Comparison of ENCODE assay signal across 9 mouse cellular contexts in the genomic region with DNA sequence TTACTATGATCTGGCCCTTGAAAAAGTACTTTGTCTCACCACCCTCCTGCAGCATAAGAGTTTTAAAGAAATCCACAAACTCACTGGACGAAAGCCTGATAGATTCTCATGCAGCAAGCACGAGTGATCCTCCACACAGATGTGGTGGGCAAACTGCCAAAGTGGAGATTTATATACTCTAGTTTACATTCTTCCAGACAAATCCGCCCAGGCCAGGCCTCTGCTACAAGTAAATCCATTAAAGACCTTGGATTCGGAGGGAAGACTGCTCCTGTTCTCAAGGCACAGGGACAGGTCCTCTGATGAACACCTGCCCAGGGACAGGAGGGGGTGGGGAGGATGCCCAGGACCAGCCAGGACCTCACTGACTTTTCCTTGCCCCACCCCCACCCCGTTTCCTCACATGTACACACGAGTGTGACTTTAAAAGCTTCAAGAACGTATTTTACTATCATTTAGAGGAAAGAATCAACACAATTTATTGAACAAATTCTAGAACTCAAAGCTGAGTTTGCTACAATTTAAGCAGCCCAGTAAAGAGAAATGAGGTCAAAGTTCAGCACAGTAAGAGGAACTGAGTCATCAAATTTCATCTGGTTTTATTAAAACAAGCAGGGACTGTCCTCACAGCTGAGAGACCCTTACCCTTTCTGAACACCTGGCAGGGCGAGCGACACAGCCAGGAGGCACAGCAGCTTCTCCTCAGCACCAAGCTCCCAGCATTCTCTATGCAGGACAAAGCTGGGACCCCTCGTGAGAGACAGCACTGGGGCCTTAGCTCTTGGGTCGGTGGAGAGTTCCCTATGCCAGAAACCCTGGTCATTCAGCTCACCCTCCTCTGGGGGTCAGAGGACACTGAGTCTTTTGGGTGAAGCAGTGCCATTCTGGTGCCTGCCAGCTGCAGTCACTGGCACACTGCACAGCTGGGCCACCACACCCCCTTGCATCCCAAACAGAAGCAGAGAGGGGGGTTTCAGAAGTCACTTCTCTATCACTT. TPM values are rescaled to one million over a fixed set of nuclear protein-coding genes. Genes with fewer than 3 reads are reported as not detected.
DNase-seq lines count a peak whose midpoint lies in the region; ATAC-seq and TF ChIP-seq lines count a peak whose summit lies in the region.
"Had no signal": no experiment of that assay in that cellular context is flagged by ENCODE, and none has a peak within 500 bp of the region (broad histone marks: within the 10 kb centered on the region; RNA-seq: fewer than 3 reads in every experiment).

No protein-coding gene starts in this region.

- intact Hi-C loops in left cerebral cortex, postnatal 36 days (cut with DNase I), result no loop called here

- H3K79me2 ChIP-seq in liver, adult 2 months (ENCODE audit: control insufficient read depth, insufficient read depth, low read length), result peaks cover 69% of the 10 kb centered on the region

- ATAC-seq in granulocyte monocyte progenitor cell, adult 5-6 weeks (replicated peaks; ENCODE audit: poor library complexity, severe bottlenecking), result 0 out of 2 replicates have a peak, but pooled peaks have one; percentile 15

- H3K27me3 ChIP-seq in liver, adult 2 months (ENCODE audit: control insufficient read depth, insufficient read depth, low read length), result no peaks in the 10 kb centered on the region

- peaks cover 2% of the 10 kb centered on the region for H3K36me3 ChIP-seq in liver, adult 2 months (ENCODE audit: control insufficient read depth, insufficient read depth, low read length)

- DNase-seq in cerebellum, adult 8-10 months, result peak; percentile 52
- DNase-seq in cerebellum, postnatal 36 days, result no peak
- DNase-seq in MN1 (ENCODE audit: low spot score), result peak; percentile 62
- peak; percentile 68 for DNase-seq in liver, adult 2 months (ENCODE audit: extremely low read depth, low read depth, low spot score)
- peak; percentile 30 for DNase-seq in yolk sac, embryonic 10.5 days (ENCODE audit: low spot score)
- no peak for DNase-seq in left cerebral cortex, postnatal 36 days (ENCODE audit: low spot score in 2 of 2)
- no peak for DNase-seq in adipocyte (ENCODE audit: low spot score)

- no peak for TF ChIP-seq CTCF in liver, adult 2 months (IDR thresholded peaks at IDR 0.05; ENCODE audit: low read depth, low read length)

- peak overlapping the region; percentile 37; the same call in 1 of the 2 replicates for H3K9ac ChIP-seq in liver, adult 2 months (ENCODE audit: low read depth, low read length)

- peak overlapping the region; percentile 58 for H3K27ac ChIP-seq in liver, adult 2 months (replicated peaks; ENCODE audit: insufficient read depth, low read depth, low read length)

- 32% methylated on average over 11 of the region's 11 CpGs for WGBS in liver, adult 2 months

- H3K4me1 ChIP-seq in liver, adult 2 months (ENCODE audit: control insufficient read depth, insufficient read depth, low read length), result peaks cover 60% of the 10 kb centered on the region

- H3K4me3 ChIP-seq in liver, adult 2 months (ENCODE audit: insufficient read depth, low read depth, low read length), result no peak overlapping the region
- H3K4me3 ChIP-seq: erythroblast, embryonic 14.5 days had no signal

- TF ChIP-seq POLR2A in liver, adult 2 months (IDR thresholded peaks at IDR 0.05; ENCODE audit: extremely low read depth, insufficient read depth, low read length), result no peak

RNA-seq across cellular contexts. Expression of gene Cyth1, which starts 47.3 kb away (rescaled TPM):
- total RNA-seq in granulocyte monocyte progenitor cell, adult 5-6 weeks (2014; fragmentation: Nextera tagmentation), result 24.9 and 27.7 TPM in 2 replicates
- 38.6 and 43.6 TPM in 2 replicates for total RNA-seq in granulocyte monocyte progenitor cell, adult 5-6 weeks (2017)
- 26.8 and 32.4 TPM in 2 replicates for total RNA-seq in liver, adult 2 months (2014; rRNA removed)
- 13.9 and 14.7 TPM in 2 replicates for polyA plus RNA-seq in liver, adult 2 months (2012; rRNA removed)
- 10 to 100 TPM; 65.9 to 67.3 TPM for total RNA-seq in left cerebral cortex, postnatal 36 days (2021)

Comparison
In these comparisons a context has a peak if more than half of its experiments do, and no peak if none do; other contexts are left out.
1. DNase-seq: peak in cerebellum, adult 8-10 months (single experiment), MN1 (single experiment), liver, adult 2 months (single experiment) and yolk sac, embryonic 10.5 days (single experiment); none in cerebellum, postnatal 36 days (0 of 2), left cerebral cortex, postnatal 36 days (0 of 2) and adipocyte (single experiment).